Mouse (Mus musculus) urinary bladder, adult 2 months (tissue): ENCODE measurements around the gene Iba57. TPM values are rescaled to one million over a fixed set of nuclear protein-coding genes. Genes with fewer than 3 reads are reported as not detected.

Source experiments
- DNase-seq: peaks from one replicate; pipeline ENCODE4 v3.0.0; 2022; ENCODE audit warnings: low spot score
- polyA plus RNA-seq: library from polyadenylated mRNA; depleted of rRNA; stranded (reverse); fragments of >200 nt; gene quantifications from 2 replicates; pipeline ENCODE4 v1.2.3, GENCODE M21; 2012

The Iba57 gene
- polyA plus RNA-seq, 1 experiment: 3.8 TPM

GRCm38 (mm10) chr11:59174189-59174838, 10.8 kb upstream of the Iba57 start:
- DNase-seq: no peak

DNA sequence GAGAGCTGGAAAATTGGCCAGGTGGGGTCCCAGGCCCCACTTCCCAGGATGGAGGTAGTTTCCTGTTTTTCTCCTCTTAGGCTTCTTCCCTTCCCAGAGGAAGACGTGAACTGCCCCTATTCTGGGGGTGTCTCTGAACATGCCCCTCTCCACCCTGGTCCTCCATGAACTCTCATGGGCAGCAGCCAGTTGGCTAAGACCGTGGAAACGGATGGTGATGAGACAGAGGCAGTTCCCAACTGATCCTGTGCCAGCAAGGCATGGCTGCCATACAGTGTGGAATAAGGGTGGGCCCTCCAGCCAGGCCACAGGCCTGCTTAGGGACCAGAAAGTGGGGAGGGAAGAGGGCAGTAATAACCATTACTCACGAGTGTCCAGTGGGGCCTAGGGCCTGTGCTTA, 7.0 kb upstream of the Iba57 start:
- no peak for DNase-seq

DNA sequence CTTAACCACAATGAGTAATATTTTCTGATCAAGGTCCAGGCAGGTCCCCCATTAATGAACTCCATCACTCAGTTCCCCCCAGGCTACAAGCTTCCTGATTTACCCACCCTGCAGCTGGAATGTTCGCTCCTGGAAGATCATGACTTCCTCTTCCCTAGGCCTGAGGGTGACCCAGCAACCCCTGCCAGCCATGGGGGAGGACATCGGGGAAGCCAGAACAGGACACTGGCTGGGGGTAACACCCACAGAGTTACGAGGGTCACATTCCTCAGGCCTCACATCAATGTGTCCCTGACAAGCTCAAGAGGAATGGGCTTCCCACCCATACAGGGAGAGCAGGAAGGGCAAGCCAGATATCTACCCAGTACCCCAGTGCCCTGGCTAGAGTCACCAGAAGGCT, 6.3 kb upstream of the Iba57 start:
- no peak for DNase-seq

- no peak for DNase-seq
Measured at GRCm38 (mm10) chr11:59165616-59166241, 2.2 kb upstream of the Iba57 start.

DNA sequence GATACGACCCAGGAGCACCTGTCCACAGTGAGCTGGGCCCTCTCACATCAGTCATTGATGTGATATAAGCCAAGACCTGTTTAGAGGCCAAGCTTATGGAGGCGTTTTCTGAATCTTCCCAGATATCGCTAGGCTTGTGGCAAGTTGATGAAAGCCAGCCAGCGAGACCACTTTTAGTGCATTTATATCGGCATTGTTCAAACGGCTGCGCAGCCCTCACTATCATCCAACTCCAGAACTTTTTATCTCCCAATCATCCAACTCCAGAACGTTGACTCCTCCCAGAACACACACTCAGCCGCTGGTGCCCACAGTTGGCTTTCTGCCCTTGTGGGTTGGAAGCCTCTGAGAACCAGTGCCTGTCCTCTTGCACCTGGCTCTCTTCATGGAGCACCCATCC, 845 bp upstream of the Iba57 start:
- DNase-seq: no peak

DNA sequence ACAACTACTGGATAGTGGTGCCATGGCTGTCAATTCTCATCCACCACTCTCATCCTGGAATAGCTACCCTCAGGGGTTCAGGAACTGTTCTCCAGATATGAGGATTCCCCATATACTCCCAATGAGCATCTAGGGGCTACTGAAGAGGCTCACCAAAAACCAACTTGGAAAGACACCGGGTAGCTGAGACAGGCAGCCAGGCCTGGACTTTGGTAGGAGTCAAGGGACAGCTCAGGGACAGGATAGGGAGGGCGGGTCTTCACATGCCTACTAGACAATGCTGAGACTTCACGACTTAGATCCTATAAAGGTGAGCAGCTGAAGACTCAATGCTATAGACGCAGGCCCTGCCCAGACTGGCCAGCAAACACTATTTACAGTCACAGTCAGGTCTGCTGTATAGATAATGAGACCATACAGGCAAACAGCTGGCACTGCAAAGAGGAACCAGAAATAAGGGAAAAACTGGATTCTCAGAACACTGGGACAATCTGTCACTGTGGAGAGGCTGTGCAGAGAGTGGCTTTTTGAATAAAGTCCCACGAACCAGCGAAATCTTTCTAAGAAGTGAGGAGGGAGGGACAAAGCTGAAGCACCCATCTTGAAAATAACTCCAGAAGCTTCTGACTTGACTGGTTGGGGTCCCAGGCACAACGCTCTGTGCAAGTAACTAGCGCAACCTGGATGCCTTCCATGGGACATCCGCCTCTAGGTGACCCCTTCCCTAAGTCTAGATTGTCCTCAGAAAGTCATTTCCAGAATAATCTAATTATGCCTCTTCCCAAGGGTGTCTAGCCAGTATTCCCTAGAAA, 890 bp downstream of the Iba57 start:
- DNase-seq: no peak

DNA sequence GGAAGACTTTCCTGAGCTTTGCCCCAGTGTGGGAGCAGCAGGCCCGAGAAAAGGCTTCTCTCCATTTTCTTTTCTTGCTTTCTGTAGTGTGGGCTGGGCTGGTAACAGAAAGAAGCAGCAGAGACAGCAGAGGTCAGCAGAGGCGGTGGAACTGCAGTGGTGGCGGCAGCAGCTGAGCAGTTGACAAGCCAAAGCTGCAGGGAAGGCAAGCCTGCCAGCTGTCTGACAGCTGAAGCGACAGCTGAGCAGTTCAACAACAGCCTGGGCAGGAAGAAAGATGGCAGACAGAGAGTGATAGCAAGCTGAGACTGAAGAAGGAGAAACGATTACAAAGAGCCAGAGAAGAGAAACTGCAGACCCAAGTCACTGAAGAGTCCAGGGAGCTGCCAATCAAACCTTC, 2.1 kb downstream of the Iba57 start:
- DNase-seq: no peak

DNA sequence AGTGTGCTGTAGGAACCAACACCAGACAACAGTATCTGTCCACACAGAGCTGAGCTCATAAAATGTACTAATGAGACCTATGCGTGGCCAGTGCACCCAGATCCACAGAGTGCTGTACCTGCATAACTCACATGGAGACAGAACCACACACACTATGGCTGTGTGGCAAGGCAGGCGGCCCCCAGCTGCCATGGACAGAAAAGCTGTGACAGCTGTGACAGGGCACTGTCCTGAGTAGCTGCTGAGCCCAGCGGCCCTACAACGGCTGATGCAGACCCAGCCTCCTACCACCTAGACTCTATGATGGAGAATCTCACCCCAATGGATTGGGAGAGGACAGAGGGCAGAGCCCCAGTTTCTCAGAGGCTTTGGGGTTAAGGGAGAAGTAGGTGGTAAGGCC, 4.0 kb downstream of the Iba57 start:
- no peak for DNase-seq

- no peak for DNase-seq
Measured at GRCm38 (mm10) chr11:59159099-59159498, 4.4 kb downstream of the Iba57 start.

DNA sequence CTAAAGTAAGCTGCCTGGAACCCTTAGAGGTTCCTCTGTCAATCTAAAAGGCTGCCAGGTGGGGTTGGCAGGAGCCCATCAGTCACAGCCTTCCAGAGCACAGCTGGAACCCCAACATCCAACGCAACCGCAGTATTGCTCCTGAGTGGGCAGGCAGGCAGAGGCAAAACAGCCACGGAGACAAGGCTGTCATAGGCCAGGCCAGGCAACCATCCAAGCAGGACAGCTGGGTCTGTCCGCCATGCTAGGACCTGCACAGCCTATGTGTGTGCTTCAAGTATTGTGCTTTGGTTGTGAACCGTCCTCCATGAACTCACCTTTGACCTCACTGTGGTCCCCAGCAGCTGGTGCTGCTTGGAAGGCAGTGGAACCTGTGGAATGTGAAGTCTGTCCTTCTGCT, 7.6 kb downstream of the Iba57 start:
- no peak for DNase-seq

- DNase-seq: no peak
Measured at GRCm38 (mm10) chr11:59154220-59154619, 9.3 kb downstream of the Iba57 start.

DNA sequence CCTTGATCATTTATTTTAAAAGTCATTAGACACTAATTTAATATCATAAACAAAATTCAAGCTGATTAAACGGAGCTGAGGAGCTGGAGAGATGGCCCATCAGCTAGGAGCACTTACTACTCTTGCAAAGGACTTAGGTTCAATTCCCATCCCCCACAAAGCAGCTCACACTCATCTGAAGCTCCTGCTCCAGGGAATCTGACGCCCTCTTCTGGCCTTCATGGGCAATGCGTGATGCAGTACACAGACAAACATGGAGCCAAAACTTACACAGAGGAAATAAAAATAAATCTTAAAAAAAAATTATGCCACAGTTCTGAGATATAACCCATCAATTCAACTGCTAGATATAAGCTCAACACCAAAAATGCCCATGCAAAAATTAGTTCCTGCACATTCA, 11.8 kb downstream of the Iba57 start:
- no peak for DNase-seq

- DNase-seq: no peak
Measured at GRCm38 (mm10) chr11:59149302-59149701, 14.2 kb downstream of the Iba57 start.

- no peak for DNase-seq
Measured at GRCm38 (mm10) chr11:59142962-59143361, 20.6 kb downstream of the Iba57 start.

DNA sequence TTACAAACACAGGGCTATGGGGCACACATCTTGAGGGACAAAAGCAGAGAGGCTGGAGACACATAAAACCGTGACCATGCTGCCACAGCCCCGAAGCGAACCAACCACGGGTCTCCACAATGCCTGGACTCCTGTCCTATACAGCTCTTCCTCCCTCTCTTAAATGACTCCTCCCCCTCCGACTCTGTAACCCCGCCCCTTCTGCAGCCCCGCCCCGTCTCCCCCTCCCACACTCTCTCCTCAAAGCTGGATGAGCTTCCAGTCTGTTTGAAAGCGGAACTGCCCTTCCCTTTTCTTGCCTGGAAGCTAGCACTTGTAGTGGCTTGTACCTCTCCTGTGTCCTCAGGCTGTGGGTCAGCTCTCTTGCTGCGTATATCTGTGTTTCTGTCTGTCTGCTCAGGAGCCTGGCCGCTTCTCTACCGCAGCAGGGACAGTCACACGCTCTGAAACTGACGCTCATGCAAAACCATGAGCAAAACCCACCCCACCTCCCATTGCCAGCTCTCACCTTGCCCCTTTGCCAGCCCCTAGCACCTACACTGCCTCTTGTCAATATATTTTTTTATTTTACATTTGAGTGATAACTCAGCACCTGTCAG, 21.7 kb downstream of the Iba57 start:
- DNase-seq: no peak

GRCm38 (mm10) chr11:59138537-59139486, 24.7 kb downstream of the Iba57 start:
- no peak for DNase-seq

GRCm38 (mm10) chr11:59136994-59137706, 26.4 kb downstream of the Iba57 start:
- no peak for DNase-seq

DNA sequence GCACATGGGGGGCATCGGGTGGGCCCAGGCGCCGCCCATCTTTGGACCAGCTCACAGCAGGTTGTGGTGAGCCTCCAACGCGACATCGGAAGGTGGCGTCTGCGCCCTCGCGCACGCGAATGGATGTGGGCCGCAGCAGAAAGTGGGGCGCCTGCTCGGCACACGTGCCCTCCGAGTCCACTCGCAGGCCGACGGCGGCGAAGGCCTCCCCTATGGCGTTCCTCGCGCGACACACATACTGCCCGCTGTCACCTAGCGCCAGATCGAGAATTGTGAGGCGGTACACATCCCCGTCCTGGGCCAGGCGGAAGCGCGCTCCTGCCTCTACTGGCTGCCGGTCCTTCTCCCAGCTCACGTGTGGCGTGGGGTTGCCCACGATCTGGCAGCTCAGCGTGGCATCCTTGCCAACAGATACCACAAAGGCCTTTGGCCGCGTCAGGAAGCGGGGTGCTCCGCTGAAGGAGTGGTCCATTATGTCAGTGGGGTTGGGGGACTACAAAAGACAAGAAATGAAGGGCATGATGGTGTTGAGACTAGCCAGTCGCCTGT, 27.6 kb downstream of the Iba57 start, which contains the start of gene Obscn:
Gene Obscn (minus strand): TSS at position 499 of the 549 bp plus-strand sequence.
- DNase-seq: no peak

- DNase-seq: no peak
Measured at GRCm38 (mm10) chr11:59135051-59135820, 28.3 kb downstream of the Iba57 start.
